Mouse (Mus musculus) NIH3T3 (cell line): Measurements from ENCODE around the gene Rpa2.

Experiments used
- DNase-seq: peaks from one replicate; pipeline ENCODE4 v3.0.0-alpha.2; 2012; ENCODE audit warnings: low read depth

Rpa2 gene

DNA sequence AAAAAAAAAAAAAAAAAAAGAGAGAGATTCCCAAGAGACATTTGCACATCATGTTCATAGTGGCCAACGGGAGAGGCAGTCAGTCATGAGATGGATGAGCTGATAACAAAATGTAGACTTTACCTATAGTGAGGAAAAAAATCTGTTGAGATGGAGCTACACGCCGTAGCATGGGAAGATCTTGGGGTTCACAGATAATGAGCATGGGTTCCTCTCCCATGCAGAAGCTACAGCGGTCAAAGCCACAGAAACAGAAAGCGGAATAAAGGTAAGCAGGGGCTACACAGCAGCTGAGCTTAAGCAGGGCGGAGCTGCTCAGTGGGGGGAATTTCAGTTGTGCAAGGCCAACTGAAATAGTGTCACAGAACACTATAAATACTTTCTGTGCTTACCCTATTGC lies 36.2 kb downstream of the Rpa2 start:
- no peak for DNase-seq

DNA sequence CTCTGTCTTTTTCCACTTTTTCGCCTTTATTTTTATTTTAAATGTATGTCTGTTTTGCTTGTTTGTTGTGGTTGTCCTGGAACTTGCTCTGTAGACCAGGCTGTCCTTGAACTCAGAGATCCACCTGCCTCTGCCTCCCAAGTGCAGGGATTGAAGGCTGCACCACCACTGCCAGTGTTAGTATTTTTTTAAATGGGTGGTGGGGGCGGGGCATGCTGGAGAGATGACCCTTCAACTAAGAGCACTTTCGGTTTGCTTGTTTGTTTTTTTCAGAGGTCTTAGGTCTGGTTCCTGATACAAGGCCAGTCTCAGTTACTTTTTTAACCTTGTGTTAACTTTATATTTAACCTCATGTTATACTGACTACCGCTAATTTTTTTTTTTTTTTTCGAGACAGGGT lies 37.0 kb downstream of the Rpa2 start:
- DNase-seq = no peak

DNA sequence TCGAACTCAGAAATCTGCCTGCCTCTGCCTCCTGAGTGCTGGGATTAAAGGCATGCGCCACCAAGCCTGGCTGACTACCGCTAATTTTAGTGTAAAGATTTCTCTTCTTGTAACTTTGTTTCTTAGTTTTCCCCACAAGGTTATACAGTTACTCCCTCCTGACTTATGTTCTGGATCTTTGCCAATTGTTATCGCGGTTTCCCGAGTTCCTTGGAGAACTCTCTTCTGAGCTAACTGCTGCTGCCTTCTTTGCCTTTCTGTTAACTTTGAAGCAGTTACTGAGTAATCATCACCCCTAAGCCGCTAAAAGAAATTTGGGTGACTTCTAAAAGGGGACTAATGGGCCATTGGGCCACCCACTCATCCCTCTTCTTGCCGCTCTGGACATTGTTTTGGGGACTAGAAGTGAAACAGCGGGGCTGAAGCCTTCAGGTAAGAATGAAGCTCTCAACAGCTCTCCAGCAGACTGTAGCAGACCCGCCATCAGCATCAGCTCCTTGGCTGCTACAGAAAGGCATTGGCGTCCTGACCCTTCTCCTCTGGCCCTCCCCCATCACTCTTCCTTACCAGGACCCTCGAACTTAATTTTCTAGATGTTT lies 37.6 kb downstream of the Rpa2 start:
- DNase-seq = peak; percentile 18

DNA sequence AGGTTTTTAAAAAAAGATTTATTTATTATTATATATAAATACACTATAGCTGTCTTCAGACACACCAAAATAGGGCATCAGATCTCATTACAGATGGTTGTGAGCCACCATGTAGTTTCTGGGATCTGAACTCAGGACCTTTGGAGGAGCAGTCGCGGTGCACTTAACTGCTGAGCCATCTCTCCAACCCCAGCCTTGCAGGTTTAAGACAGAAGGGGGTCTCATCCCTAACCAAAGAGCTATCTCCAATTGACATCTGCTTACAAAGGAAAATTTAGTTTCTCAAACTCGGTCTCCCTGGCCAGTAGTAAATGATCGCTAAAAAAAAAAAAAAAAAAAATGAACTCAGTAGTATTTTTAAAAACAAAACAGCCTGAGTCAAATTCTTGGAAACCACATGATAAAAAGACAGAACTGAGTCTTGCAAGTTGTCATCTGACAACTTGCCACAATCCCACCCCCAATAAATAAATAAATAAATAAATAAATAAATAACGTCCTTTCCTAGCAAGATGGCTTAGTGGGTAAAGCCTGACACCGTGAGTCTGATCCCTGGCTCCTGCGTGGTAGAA lies 38.6 kb downstream of the Rpa2 start:
- no peak for DNase-seq

DNA sequence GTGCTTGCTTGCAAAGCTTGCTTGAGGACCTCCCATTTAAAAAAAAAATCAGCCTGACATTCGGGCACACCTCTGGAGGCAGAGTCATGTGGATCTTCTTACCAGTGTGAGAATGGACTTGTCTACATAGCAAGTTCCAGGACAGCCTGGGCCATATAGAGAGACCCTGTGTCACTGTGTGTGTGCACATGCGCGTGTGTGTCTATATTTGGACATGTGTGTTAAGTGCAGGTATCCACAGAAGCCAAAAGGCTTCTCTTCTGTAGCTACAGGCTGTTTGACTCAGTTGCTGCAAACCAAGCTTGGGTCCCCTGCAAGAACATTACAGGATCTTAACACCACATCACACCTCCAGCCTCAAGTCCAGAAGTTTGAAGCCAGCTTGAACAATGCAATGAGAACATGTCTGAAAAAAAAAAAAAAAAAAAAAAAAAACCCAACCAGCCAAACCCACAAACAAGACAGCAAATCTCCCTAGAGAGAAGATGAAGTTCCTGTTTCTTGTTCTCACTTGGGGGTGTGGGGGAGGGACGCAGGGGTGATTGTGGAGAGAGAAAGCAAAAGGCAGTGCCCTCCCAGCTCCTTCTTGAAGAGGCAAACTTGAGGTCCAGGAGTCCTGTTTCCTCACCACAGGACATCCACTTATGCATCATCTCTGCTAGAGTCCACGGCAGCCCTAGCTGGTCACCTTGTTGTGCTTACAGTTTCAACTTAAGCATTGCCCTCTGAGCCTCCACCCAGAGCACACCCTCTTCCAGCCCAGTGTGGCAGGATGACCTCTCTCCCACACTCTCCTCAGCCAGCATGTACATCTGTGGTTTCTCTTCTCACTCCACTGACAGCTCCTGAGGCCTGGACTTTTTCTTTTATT lies 39.9 kb downstream of the Rpa2 start:
- DNase-seq = peak; percentile 7

DNA sequence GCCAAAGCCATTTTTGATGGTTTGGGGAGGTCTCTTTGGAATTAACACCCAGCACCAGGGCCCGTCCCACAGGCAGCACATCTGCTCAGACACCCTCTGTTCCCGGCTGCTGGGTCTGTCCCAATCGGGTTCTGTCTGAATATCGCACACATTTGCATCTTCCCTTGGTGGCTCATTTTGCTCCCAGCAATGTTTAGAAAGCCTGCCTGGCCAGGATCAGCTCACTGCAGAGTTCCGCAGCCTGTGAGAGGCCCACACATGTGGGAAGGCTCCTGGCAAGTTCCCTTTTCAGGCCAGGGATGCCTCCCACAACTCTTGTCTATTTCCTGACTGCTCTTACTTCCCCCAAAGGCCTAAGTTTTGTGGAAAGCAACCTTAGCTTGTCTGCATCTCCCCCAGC lies 41.5 kb downstream of the Rpa2 start:
- no peak for DNase-seq

DNA sequence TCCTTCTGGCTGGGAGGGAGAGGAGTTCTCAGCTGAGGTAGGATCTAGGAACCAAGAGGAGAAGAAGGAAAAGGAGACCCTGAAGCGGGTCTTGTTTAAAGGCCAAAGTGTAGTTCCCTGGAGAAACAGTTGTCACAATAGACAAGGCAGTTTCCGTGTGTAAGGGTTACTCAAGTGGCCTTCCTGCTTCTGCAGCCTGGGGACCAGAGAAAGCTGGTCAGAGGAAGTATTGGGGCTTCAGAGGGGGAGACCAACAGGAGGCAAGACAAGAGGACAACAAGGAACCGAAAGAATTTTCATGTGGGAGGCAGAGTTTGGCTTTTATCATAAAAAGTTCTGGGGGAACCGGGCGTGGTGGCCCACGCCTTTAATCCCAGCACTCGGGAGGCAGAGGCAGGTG lies 48.3 kb downstream of the Rpa2 start:
- DNase-seq = no peak

DNA sequence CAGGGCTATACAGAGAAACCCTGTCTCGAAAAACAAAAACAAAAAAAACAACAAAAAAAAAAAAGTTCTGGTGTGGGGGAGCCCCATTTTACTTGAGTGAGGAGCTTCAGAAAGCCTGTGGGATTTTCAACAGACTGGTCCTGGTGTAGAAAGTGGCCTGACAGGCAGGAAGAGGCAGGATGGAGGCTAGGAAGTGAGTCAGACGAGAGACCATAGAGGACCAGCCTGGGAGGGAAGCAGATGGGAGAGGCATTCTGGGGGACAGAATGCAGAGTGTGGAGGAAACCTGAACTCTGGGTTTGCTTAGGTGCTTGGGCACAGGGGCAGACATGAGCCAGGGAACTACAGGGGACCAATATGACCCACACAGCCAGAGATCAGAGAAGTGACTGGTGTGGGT lies 48.7 kb downstream of the Rpa2 start:
- DNase-seq = no peak

DNA sequence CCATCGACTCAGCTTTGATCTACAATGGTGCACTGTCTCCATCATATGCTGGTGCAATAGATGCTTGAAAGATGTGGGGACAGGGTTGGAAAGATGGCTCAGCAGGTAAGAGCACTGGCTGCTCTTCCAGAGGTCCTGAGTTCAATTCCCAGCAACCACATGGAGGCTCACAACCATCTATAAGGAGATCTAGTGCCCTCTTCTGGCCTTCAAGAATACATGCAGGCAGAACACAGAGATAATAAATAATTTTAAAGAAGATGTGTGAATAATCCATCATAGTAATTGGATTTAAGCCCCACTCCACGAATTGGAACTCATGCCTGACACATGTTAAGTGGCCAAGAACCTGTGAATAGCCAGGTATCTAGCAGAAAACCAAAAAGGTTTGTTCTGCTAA lies 50.3 kb downstream of the Rpa2 start:
- DNase-seq = no peak

DNA sequence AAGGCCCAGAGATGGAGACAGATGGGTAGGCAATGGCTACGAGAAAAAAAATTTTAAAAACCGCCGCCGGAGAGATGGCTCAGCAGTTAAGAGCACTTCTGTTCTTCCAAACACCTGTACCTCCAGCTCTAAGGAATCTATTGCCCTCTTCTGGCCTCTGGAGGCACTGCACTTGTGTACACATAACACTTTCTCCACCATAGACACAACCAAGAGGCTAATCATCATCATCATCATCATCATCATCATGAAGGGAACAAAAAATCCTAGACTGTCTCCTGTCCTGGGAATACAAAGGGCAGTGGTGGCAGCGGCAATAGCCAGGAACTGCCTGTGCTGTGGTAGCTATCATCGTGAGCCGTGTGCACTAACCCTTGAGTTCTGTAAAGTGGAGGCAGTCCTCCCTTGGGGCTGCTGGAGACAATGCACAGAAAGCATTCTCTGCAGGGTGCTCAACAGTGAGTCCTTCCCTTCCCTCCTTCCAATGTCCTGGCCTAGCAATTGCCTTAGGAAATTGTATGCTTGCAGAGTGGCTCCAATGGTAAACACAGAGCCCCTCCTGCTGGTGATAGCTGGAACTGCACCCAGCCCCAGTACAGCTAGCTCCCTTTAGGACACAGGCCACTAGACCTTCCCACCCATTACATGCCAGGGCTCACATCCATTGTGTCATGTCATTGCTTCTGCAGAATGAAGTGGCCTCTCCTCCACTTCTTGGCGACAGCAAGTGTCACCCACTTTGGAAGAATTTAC lies 55.7 kb downstream of the Rpa2 start:
- DNase-seq = peak; percentile 70
